Mouse (Mus musculus) left cerebral cortex, postnatal 14 days (tissue): ENCODE measurements at regions not wholly inside any gene's neighbourhood (a gene's known extent, or its start where the extent isn't known, plus 50 kb on each side); places are given as distances from the start of the nearest gene placed in this dataset.

Experiments
- DNase-seq, 2 experiments: peaks; one replicate each; pipeline ENCODE4 v3.0.0; 2021 to 2022; ENCODE audit warnings: low spot score in 2 of 2, mixed read lengths in 1 of 2
- intact Hi-C: fragments of 180-260 bp; cut with DNase I; formaldehyde crosslinking; loops from one replicate; pipeline ENCODE4 v1.15.1; 2025

GRCm38 (mm10) chr14:111553891-111554290 is 121.0 kb upstream of the Slitrk5 start:
- no peak for DNase-seq
- intact Hi-C loops = no loop called here

GRCm38 (mm10) chr14:111569331-111569839 is 105.5 kb upstream of the Slitrk5 start:
- intact Hi-C loops = no loop called here

GRCm38 (mm10) chr14:111577470-111577869 is 97.4 kb upstream of the Slitrk5 start:
- intact Hi-C loops = no loop called here
- DNase-seq = no peak

More at GRCm38 (mm10) chr14:111569331-111569839, 105.5 kb upstream of the Slitrk5 start:
- no peak for DNase-seq

GRCm38 (mm10) chr14:111583076-111583475 is 91.8 kb upstream of the Slitrk5 start:
- intact Hi-C loops = loop anchor here (5.0 kb wide), 1 partner anchor 89 kb away; no protein-coding TSS in a partner anchor
- DNase-seq = peak; percentile 17 to 31

- intact Hi-C loops = no loop called here
- DNase-seq = no peak
These were observed 58.1 kb upstream of the Slitrk5 start for GRCm38 (mm10) chr14:111616824-111617223.

GRCm38 (mm10) chr14:111620821-111621220 is 54.1 kb upstream of the Slitrk5 start:
- intact Hi-C loops = no loop called here
- DNase-seq = peak in 1 of 2 experiments; percentile 3
